Mouse (Mus musculus) midbrain, postnatal 0 days (tissue): ENCODE results near the gene Skap1. TPM values are rescaled to one million over a fixed set of nuclear protein-coding genes. Genes with fewer than 3 reads are reported as not detected.

Experiments
- ATAC-seq: fragments of 200-750 bp; cut with Nextera tagmentation; 2 replicates; pipeline ENCODE4 v1.8.0; 2017; ENCODE audit warnings: moderate number of reproducible peaks, mild to moderate bottlenecking, moderate TSS enrichment, moderate library complexity; ENCODE audit not compliant: low FRiP score
- DNase-seq: peaks from one replicate; pipeline ENCODE4 v3.0.0-alpha.2; 2015; ENCODE audit warnings: low spot score
- H3K27ac ChIP-seq: fragments of 300-500 bp; sonication (generic); 2 replicates; pipeline ENCODE4 v1.5.1; 2014; ENCODE audit warnings: low read depth, mild to moderate bottlenecking, low read length, mixed read lengths
- H3K27me3 ChIP-seq: fragments of 300-500 bp; sonication (generic); 2 replicates; pipeline ENCODE4 v1.6.1; 2014; ENCODE audit warnings: low read length, control low read depth, mixed read lengths; ENCODE audit not compliant: insufficient read depth
- H3K36me3 ChIP-seq: fragments of 300-500 bp; sonication (generic); 2 replicates; pipeline ENCODE4 v1.6.1; 2014; ENCODE audit warnings: low read length, control low read depth, mixed read lengths; ENCODE audit not compliant: insufficient read depth
- H3K4me1 ChIP-seq: fragments of 300-500 bp; sonication (generic); 2 replicates; pipeline ENCODE4 v1.6.1; 2014; ENCODE audit warnings: mild to moderate bottlenecking, control low read depth, antibody characterized with exemption, low read length, mixed read lengths; ENCODE audit not compliant: insufficient read depth
- H3K4me2 ChIP-seq: fragments of 300-500 bp; sonication (generic); 2 replicates; pipeline ENCODE4 v1.6.1; 2014; ENCODE audit warnings: low read depth, mild to moderate bottlenecking, low read length, mixed read lengths; ENCODE audit not compliant: poor library complexity, severe bottlenecking
- H3K4me3 ChIP-seq: fragments of 300-500 bp; sonication (generic); 2 replicates; pipeline ENCODE4 v1.5.1; 2014; ENCODE audit warnings: low read depth, mild to moderate bottlenecking, low read length, moderate library complexity
- H3K9ac ChIP-seq: fragments of 300-500 bp; sonication (generic); replicated peaks from 2 replicates; pipeline ENCODE4 v1.6.1; 2014; ENCODE audit warnings: mild to moderate bottlenecking, low read length, moderate library complexity, mixed read lengths; ENCODE audit not compliant: poor library complexity, severe bottlenecking
- H3K9me3 ChIP-seq: fragments of 300-500 bp; sonication (generic); 2 replicates; pipeline ENCODE4 v1.6.1; 2016; ENCODE audit warnings: low read length, control low read depth
- CTCF ChIP-seq: IDR thresholded peaks from 2 replicates; pipeline ENCODE4 v1.5.1; 2016; ENCODE audit warnings: antibody characterized with exemption, mild to moderate bottlenecking
- WGBS: fragments of 180-500 bp; shearing (Covaris S2); extraction: QIAGEN DNeasy Blood & Tissue Kit; methylation state at CpG from one replicate; pipeline ENCODE4 v1.1.7; 2014; 5-methylcytosine and 5-hydroxymethylcytosine counted together
- polyA plus RNA-seq: library from polyadenylated mRNA; unstranded; fragments of >200 nt; fragmentation: Nextera tagmentation; extraction: Ambion mirVana; gene quantifications from 2 replicates; pipeline ENCODE4 v1.2.1, GENCODE M21; 2015
- total RNA-seq: library from RNA; depleted of rRNA; stranded (reverse); fragments of >200 nt; gene quantifications from 2 replicates; pipeline ENCODE4 v1.2.3, GENCODE M21; 2014

Skap1 gene
- total and polyA plus RNA-seq, 2 experiments from 2014 or later: 1.0 to 3.2 TPM

GRCm38 (mm10) chr11:96595890-96596289 is 131.5 kb downstream of the Skap1 start:
- H3K4me3 ChIP-seq: peak overlapping the region; percentile 13; the same call in 1 of the 2 replicates
- peak overlapping the region; percentile 19; the same call in 1 of the 2 replicates for H3K9ac ChIP-seq
- H3K4me2 ChIP-seq: peak overlapping the region; percentile 34
- H3K9me3 ChIP-seq: no peaks in the 10 kb centered on the region
- H3K27me3 ChIP-seq: no peaks in the 10 kb centered on the region
- peak; percentile 16; the same call in 1 of the 2 replicates for TF ChIP-seq CTCF
- 27% methylated on average over 12 of the region's 12 CpGs for WGBS
- no peaks in the 10 kb centered on the region for H3K36me3 ChIP-seq
- H3K4me1 ChIP-seq: no peaks in the 10 kb centered on the region
- no peak overlapping the region for H3K27ac ChIP-seq
- no peak for ATAC-seq
- DNase-seq: peak; percentile 40

GRCm38 (mm10) chr11:96596301-96596700 is 131.9 kb downstream of the Skap1 start:
- 13% methylated on average over 6 of the region's 6 CpGs for WGBS
- no peaks in the 10 kb centered on the region for H3K4me1 ChIP-seq
- peak overlapping the region; percentile 13; the same call in 1 of the 2 replicates for H3K4me3 ChIP-seq
- no peaks in the 10 kb centered on the region for H3K36me3 ChIP-seq
- ATAC-seq (no peak), DNase-seq (peak; percentile 30)
- H3K27me3 ChIP-seq: no peaks in the 10 kb centered on the region
- no peaks in the 10 kb centered on the region for H3K9me3 ChIP-seq
- H3K9ac ChIP-seq: peak overlapping the region; percentile 19; the same call in 1 of the 2 replicates
- no peak for TF ChIP-seq CTCF
- no peak overlapping the region for H3K27ac ChIP-seq
- peak overlapping the region; percentile 34 for H3K4me2 ChIP-seq

GRCm38 (mm10) chr11:96602806-96603205 is 138.4 kb downstream of the Skap1 start:
- Histone ChIP-seq H3K9ac (no peak overlapping the region), H3K27me3 (no peaks in the 10 kb centered on the region), H3K9me3 (no peaks in the 10 kb centered on the region), H3K4me2 (no peak overlapping the region), H3K36me3 (no peaks in the 10 kb centered on the region), H3K27ac (no peak overlapping the region), H3K4me1 (no peaks in the 10 kb centered on the region), H3K4me3 (no peak overlapping the region)
- TF ChIP-seq CTCF: no peak
- 73% methylated on average over 3 of the region's 3 CpGs for WGBS
- no peak for ATAC-seq
- no peak for DNase-seq

- Histone ChIP-seq H3K27me3 (no peaks in the 10 kb centered on the region), H3K4me3 (no peak overlapping the region), H3K4me2 (no peak overlapping the region), H3K36me3 (no peaks in the 10 kb centered on the region), H3K9ac (no peak overlapping the region), H3K9me3 (no peaks in the 10 kb centered on the region), H3K4me1 (no peaks in the 10 kb centered on the region), H3K27ac (no peak overlapping the region)
- no peak for ATAC-seq
- TF ChIP-seq CTCF: no peak
- no peak for DNase-seq
- WGBS: 54% methylated on average over 6 of the region's 6 CpGs
These were observed 139.9 kb downstream of the Skap1 start for GRCm38 (mm10) chr11:96604306-96604705.

GRCm38 (mm10) chr11:96604751-96605450 is 140.5 kb downstream of the Skap1 start:
- H3K27ac ChIP-seq: no peak overlapping the region
- no peaks in the 10 kb centered on the region for H3K27me3 ChIP-seq
- TF ChIP-seq CTCF: no peak
- no peaks in the 10 kb centered on the region for H3K36me3 ChIP-seq
- H3K9ac ChIP-seq: no peak overlapping the region
- no peak overlapping the region for H3K4me3 ChIP-seq
- no peak overlapping the region for H3K4me2 ChIP-seq
- ATAC-seq (no peak), DNase-seq (no peak)
- no peaks in the 10 kb centered on the region for H3K4me1 ChIP-seq
- no peaks in the 10 kb centered on the region for H3K9me3 ChIP-seq
- 52% methylated on average over 7 of the region's 7 CpGs for WGBS

GRCm38 (mm10) chr11:96605516-96605915 is 141.1 kb downstream of the Skap1 start:
- TF ChIP-seq CTCF: no peak
- 90% methylated on average over 6 of the region's 6 CpGs for whole genome bisulfite sequencing
- no peak overlapping the region for H3K4me3 ChIP-seq

More at GRCm38 (mm10) chr11:96605516-96605915, 141.1 kb downstream of the Skap1 start:
- ATAC-seq (no peak), DNase-seq (no peak)
- Histone ChIP-seq H3K9me3 (no peaks in the 10 kb centered on the region), H3K27me3 (no peaks in the 10 kb centered on the region), H3K27ac (no peak overlapping the region), H3K4me2 (no peak overlapping the region), H3K4me1 (no peaks in the 10 kb centered on the region), H3K36me3 (no peaks in the 10 kb centered on the region), H3K9ac (no peak overlapping the region)
